Mouse (Mus musculus): ENCODE data around the gene Cntnap5c. TPM values are rescaled to one million over a fixed set of nuclear protein-coding genes. Genes with fewer than 3 reads are reported as not detected.

Gene Cntnap5c
- polyA plus RNA-seq, 1 experiment, result not detected

- no peak for DNase-seq
- H3K4me1 ChIP-seq (ENCODE audit: control insufficient read depth, insufficient read depth, low read length), result no peaks in the 10 kb centered on the region
- no peaks in the 10 kb centered on the region; the same call in 1 of the 2 replicates for H3K27me3 ChIP-seq (replicated peaks; ENCODE audit: control insufficient read depth, insufficient read depth, low read length)
- TF ChIP-seq POLR2A (IDR thresholded peaks at IDR 0.05; ENCODE audit: low read depth, low read length) (no peak), CTCF (conservative IDR thresholded peaks at IDR 0.05; ENCODE audit: insufficient read depth, insufficient read length, low read depth, low read length) (no peak)
- no peaks in the 10 kb centered on the region for H3K36me3 ChIP-seq (ENCODE audit: control insufficient read depth, insufficient read depth, low read length)
- WGBS, result 50% methylated on average over 1 of the region's 1 CpGs
- no peak overlapping the region for H3K27ac ChIP-seq (ENCODE audit: insufficient read depth, low read depth, low read length)
- H3K4me3 ChIP-seq (ENCODE audit: insufficient read depth, low read depth, low read length), result no peak overlapping the region
Observed at GRCm38 (mm10) chr17:58187171-58187570, 417.8 kb downstream of the Cntnap5c start.

- TF ChIP-seq POLR2A (IDR thresholded peaks at IDR 0.05; ENCODE audit: low read depth, low read length) (no peak), CTCF (conservative IDR thresholded peaks at IDR 0.05; ENCODE audit: insufficient read depth, insufficient read length, low read depth, low read length) (no peak)
- WGBS, result 75% methylated on average over 2 of the region's 2 CpGs
- no peak overlapping the region for H3K27ac ChIP-seq (ENCODE audit: insufficient read depth, low read depth, low read length)
- no peaks in the 10 kb centered on the region for H3K36me3 ChIP-seq (ENCODE audit: control insufficient read depth, insufficient read depth, low read length)
- H3K4me1 ChIP-seq (ENCODE audit: control insufficient read depth, insufficient read depth, low read length), result no peaks in the 10 kb centered on the region
- no peak overlapping the region for H3K4me3 ChIP-seq (ENCODE audit: insufficient read depth, low read depth, low read length)
- no peaks in the 10 kb centered on the region for H3K27me3 ChIP-seq (replicated peaks; ENCODE audit: control insufficient read depth, insufficient read depth, low read length)
- peak; percentile 2 for DNase-seq
Observed at GRCm38 (mm10) chr17:58201148-58201547, 431.8 kb downstream of the Cntnap5c start.

GRCm38 (mm10) chr17:58268058-58268457 lies 498.7 kb downstream of the Cntnap5c start:
- Histone ChIP-seq H3K27ac (ENCODE audit: insufficient read depth, low read depth, low read length) (no peak overlapping the region), H3K36me3 (ENCODE audit: control insufficient read depth, insufficient read depth, low read length) (no peaks in the 10 kb centered on the region), H3K4me3 (ENCODE audit: insufficient read depth, low read depth, low read length) (no peak overlapping the region), H3K4me1 (ENCODE audit: control insufficient read depth, insufficient read depth, low read length) (no peaks in the 10 kb centered on the region), H3K27me3 (replicated peaks; ENCODE audit: control insufficient read depth, insufficient read depth, low read length) (no peaks in the 10 kb centered on the region)
- 45% methylated on average over 2 of the region's 2 CpGs for WGBS
- no peak for DNase-seq
- TF ChIP-seq CTCF (conservative IDR thresholded peaks at IDR 0.05; ENCODE audit: insufficient read depth, insufficient read length, low read depth, low read length) (no peak), POLR2A (IDR thresholded peaks at IDR 0.05; ENCODE audit: low read depth, low read length) (no peak)

GRCm38 (mm10) chr17:58351310-58351709 lies 581.9 kb downstream of the Cntnap5c start:
- WGBS, result 80% methylated on average over 6 of the region's 6 CpGs
- Histone ChIP-seq H3K27me3 (replicated peaks; ENCODE audit: control insufficient read depth, insufficient read depth, low read length) (no peaks in the 10 kb centered on the region), H3K27ac (ENCODE audit: insufficient read depth, low read depth, low read length) (no peak overlapping the region), H3K4me1 (ENCODE audit: control insufficient read depth, insufficient read depth, low read length) (no peaks in the 10 kb centered on the region), H3K36me3 (ENCODE audit: control insufficient read depth, insufficient read depth, low read length) (no peaks in the 10 kb centered on the region), H3K4me3 (ENCODE audit: insufficient read depth, low read depth, low read length) (no peak overlapping the region)
- TF ChIP-seq CTCF (conservative IDR thresholded peaks at IDR 0.05; ENCODE audit: insufficient read depth, insufficient read length, low read depth, low read length) (no peak), POLR2A (IDR thresholded peaks at IDR 0.05; ENCODE audit: low read depth, low read length) (no peak)
- no peak for DNase-seq

GRCm38 (mm10) chr17:58356224-58356623 lies 586.9 kb downstream of the Cntnap5c start:
- no peaks in the 10 kb centered on the region for H3K36me3 ChIP-seq (ENCODE audit: control insufficient read depth, insufficient read depth, low read length)
- H3K4me3 ChIP-seq (ENCODE audit: insufficient read depth, low read depth, low read length), result no peak overlapping the region
- WGBS, result 30% methylated on average over 2 of the region's 2 CpGs
- no peaks in the 10 kb centered on the region for H3K4me1 ChIP-seq (ENCODE audit: control insufficient read depth, insufficient read depth, low read length)
- DNase-seq, result no peak
- no peaks in the 10 kb centered on the region for H3K27me3 ChIP-seq (replicated peaks; ENCODE audit: control insufficient read depth, insufficient read depth, low read length)
- no peak for TF ChIP-seq POLR2A (IDR thresholded peaks at IDR 0.05; ENCODE audit: low read depth, low read length)
- TF ChIP-seq CTCF (conservative IDR thresholded peaks at IDR 0.05; ENCODE audit: insufficient read depth, insufficient read length, low read depth, low read length), result no peak
- H3K27ac ChIP-seq (ENCODE audit: insufficient read depth, low read depth, low read length), result no peak overlapping the region

GRCm38 (mm10) chr17:58363582-58364267 lies 594.4 kb downstream of the Cntnap5c start:
- Histone ChIP-seq H3K27ac (ENCODE audit: insufficient read depth, low read depth, low read length) (no peak overlapping the region), H3K4me1 (ENCODE audit: control insufficient read depth, insufficient read depth, low read length) (no peaks in the 10 kb centered on the region), H3K27me3 (replicated peaks; ENCODE audit: control insufficient read depth, insufficient read depth, low read length) (no peaks in the 10 kb centered on the region), H3K4me3 (ENCODE audit: insufficient read depth, low read depth, low read length) (no peak overlapping the region), H3K36me3 (ENCODE audit: control insufficient read depth, insufficient read depth, low read length) (no peaks in the 10 kb centered on the region)
- no peak for DNase-seq
- TF ChIP-seq POLR2A (IDR thresholded peaks at IDR 0.05; ENCODE audit: low read depth, low read length), result no peak
- TF ChIP-seq CTCF (conservative IDR thresholded peaks at IDR 0.05; ENCODE audit: insufficient read depth, insufficient read length, low read depth, low read length), result no peak
- 72% methylated on average over 4 of the region's 4 CpGs for WGBS

GRCm38 (mm10) chr17:58370089-58370488 lies 600.7 kb downstream of the Cntnap5c start:
- H3K4me1 ChIP-seq (ENCODE audit: control insufficient read depth, insufficient read depth, low read length), result no peaks in the 10 kb centered on the region
- TF ChIP-seq CTCF (conservative IDR thresholded peaks at IDR 0.05; ENCODE audit: insufficient read depth, insufficient read length, low read depth, low read length), result no peak
- no peak for TF ChIP-seq POLR2A (IDR thresholded peaks at IDR 0.05; ENCODE audit: low read depth, low read length)

More at GRCm38 (mm10) chr17:58370089-58370488, 600.7 kb downstream of the Cntnap5c start:
- DNase-seq, result no peak
- Histone ChIP-seq H3K4me3 (ENCODE audit: insufficient read depth, low read depth, low read length) (no peak overlapping the region), H3K36me3 (ENCODE audit: control insufficient read depth, insufficient read depth, low read length) (no peaks in the 10 kb centered on the region), H3K27me3 (replicated peaks; ENCODE audit: control insufficient read depth, insufficient read depth, low read length) (no peaks in the 10 kb centered on the region), H3K27ac (ENCODE audit: insufficient read depth, low read depth, low read length) (no peak overlapping the region)
